Mouse (Mus musculus): ENCODE results near the gene Ric8a.
A peak's percentile ranks its signal among the peaks of the same experiment; 100 is the strongest.

DNA sequence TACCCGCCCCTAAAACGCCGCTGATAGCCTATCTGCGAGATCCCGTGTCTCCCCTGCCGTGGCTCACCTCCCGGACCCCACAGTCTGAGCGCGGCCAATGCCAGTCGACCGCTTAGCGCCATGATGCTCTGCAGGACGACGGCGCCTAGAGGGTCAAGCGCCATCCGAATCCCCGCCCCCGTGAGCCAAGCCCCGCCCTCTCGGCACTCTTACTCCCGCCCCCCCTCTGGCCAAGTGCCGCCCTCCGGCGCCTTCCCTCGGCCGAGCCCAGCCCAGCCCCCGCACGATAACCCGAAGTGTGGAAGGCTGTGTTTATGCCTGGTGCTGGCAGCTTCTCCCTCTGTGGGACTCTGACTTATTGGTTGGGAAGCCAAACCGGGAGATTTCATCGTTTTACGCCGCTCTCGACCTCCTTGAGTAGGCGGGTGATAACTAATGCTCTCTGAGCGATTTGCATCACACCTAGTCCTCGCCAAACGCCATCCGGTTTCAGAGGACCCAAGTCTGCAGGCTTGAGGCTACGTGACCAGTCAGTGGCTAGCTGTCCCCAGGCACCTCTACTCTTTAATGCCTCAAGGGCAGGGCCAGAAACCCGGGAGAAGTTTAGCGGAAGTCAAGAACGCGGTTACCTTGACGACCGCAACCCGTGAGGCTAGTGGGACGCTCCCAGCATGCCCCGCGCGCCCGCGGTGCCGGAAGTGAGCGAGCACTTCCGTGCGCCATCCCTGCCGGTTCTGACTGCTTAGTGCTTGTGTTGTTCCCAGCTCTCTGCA, 25.1 kb downstream of the Ric8a start, which contains the start of the genes Psmd13 and Sirt3:
- TF ChIP-seq POLR2A (IDR thresholded peaks at IDR 0.05; ENCODE audit: low read depth, low read length) (peak; percentile 33; the same call in 1 of the 2 replicates), CTCF (IDR thresholded peaks at IDR 0.05; ENCODE audit: extremely low read depth, insufficient read depth, insufficient read length, insufficient replicate concordance) (no peak)
